Mouse (Mus musculus) spleen, postnatal 14 days (tissue): Measurements from ENCODE around the gene Elp6.

Source experiments
- DNase-seq, 2 experiments: peaks; one replicate each; pipeline ENCODE4 v3.0.0; 2021 to 2022; ENCODE audit warnings: low spot score in 2 of 2

Elp6 gene

DNA sequence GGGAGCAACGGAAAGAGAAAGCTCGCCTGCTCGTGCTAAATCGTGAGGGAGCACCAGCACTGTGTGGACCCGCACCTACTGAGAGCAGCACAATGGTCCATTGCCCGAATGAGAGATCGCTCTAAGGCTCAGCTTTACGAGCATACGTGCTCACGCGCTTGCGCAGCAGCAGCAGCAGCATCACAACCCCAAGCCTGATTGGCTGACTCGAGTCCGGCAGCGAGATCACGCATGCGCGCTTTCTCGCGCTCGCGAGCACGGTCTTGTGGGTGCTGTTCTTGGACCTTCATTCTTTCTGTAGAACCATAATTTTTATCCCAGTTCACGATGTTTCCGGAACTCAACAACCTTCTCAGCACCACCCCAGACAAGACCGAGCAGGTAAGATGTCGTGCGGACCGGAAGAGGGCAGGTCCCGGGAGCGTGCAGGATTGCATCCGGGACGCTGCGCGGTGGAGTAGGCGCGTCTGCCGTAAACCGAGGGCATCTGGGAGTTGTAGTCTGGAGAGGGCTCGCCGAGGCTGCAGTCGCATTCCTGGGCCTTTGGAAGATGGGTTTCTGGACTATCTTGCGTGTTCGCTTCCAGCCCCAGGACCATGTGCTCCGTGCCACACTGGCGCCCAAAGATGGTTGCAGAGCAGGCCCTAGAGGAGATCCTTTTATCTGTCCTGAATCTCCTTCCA, at the start of gene Elp6:
Gene Elp6, plus strand, starts transcription at position 205 of the 683 bp plus-strand sequence.
- DNase-seq, result peak; percentile 76 to 81

DNA sequence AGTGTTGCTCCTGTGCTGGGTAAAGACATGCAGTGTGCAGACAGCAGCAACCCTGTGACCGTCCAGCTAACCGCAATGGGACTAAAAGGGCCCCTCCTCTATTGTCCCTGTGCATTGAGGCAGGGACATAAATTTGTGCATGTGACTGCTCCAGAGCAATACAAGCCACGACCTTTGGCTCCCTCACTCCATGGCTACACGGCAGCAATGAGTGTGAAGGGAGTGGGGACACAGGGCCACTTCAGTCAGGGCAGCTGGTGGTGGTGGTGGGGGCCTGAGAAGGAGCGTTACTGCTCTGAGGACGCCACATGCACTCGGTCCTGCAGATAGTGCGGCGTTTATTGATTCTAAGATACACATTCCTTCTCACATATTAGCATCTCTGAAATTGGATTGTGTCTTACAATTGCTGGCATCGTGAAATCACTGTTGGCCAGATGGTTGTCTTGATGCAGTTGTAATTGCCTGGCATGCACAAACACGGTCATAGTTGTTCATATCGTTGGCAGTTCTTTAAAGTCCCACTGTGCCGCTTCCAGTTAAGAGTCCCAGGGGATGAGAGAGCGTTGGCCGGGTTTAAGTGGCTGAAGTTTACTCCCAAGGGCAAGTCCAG, 49.5 kb upstream of the Elp6 start:
- no peak for DNase-seq

DNA sequence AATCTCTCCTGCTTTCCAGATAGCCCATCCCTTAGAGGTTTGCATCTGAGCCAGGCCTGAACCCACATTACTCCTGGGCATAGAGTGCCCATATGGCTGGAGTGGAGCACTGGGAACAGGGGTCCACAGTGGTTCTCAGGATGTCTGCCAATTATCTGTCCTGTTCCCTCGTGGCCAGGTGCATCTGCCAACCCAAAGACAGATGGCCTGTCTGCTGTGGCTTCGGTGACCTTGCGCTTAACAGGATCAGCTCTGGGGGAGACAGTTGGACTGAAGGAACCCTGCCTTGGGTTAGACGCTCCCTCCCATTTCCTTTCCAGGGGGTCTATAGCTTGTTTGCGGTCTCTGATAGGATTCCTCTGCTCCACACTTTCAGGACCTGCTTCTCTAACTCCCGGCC, 46.3 kb upstream of the Elp6 start:
- no peak for DNase-seq

DNA sequence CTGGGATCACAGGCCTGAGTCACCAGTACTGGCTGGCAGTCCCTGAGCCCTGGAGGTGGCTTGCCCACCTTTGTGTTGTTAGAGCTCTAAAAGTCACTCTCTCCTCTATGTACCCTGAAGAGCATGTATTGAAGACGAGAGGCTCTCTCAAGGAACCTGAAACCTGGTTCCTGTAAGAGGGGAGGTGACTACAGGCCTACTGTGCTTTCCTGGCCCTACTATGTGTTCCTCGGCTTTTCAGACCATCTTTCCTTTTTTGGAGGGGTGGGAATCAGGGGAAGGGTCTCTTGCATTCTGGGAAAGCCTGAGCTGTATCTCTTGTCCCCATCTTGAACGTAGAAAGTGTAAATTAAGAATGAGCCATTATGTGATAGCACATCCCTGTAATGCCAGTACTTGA, 45.9 kb upstream of the Elp6 start:
- DNase-seq, result no peak

DNA sequence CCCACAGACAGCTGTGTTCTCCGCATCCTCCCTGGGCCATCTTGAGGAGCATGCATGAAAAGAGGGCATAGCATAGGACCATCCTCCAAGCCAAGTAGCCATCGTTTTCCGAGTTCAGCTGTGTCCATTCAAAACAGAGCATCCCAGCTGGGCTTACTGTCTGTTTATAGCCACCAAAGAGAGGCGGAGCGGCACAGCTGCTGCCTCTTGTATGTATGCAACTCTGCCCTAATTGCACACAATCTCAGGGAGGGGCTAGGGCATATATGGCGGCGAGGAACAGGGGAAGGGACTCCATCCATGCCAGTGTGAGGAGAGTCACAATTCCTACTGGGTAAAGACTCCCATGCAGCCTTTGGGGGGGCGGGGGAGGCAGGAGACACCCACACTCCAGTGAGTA, 41.8 kb upstream of the Elp6 start:
- no peak for DNase-seq

DNA sequence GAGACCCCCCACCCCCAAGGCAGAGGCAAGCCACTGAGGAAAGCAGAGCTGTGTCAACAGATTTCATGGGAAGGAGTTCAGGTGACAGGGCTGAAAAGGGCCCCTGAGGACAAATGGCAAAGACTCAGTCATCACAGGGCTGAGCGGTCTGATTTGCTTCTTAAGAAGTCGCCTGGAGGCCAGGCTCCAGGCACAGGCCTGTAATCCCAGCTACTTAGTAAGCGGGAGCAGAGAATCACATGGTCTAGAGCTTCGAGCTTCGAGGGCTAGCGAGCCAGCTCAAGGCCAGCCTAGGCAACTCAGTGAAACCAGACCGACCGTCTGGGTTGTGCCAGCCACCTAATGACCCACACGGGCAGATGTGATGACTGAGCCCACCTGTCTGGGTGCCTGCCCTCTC, 40.0 kb upstream of the Elp6 start:
- no peak for DNase-seq

DNA sequence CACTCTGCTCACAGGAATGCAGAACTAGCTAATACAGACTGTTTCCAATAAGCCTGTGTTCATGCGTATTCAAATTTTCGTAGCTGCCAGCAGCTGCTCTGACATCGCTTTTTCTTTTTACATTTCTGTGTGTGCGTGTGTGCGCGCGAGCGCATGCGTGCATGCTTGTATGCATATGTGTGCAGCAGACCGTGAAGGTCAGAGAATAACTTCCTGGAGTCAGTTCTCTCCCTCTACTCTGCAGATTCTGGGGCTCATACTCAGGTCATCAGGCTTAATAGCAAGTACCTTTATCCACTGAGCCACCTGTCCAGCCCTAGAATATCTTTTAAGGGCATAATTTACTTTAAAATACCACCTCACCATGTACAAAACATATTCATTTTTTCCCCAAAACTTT, 36.6 kb upstream of the Elp6 start:
- DNase-seq, result no peak

DNA sequence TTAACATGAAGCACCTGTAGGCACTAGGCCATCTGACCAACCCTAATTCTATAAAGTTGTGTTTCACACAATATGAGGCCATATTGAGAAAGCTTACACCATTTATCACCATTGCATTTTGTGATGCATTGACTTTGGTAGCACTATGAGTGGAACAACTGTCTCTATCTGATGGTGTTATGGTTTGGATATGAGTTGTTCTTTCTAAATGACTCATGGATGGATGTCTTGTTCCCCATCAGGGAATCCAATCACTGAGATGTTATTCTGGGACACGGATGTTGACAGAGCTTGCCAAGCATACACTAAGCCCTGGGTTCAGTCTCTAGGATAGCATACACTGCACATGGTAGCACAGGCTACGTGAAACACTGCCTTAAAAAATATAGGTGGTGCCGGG, 32.6 kb upstream of the Elp6 start:
- DNase-seq, result no peak

DNA sequence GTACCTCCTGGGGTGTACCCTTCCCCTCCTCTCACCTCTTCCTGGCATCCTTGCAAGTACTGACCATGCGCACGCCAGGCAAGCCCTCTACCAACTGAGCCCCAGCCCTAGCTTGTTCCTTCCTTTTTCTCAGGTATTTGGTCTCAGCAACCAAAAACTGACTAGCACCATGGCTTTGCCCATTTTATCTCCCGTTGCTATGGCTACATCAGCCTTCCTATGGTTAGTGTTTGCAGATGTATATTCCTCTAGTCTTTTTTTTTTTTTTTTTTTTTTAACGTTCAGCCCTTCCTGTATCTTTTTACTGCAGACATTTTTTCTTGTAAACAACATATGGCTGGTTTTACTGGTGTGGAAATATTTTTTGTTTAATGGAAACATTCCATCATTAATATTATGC, 31.5 kb upstream of the Elp6 start:
- no peak for DNase-seq

DNA sequence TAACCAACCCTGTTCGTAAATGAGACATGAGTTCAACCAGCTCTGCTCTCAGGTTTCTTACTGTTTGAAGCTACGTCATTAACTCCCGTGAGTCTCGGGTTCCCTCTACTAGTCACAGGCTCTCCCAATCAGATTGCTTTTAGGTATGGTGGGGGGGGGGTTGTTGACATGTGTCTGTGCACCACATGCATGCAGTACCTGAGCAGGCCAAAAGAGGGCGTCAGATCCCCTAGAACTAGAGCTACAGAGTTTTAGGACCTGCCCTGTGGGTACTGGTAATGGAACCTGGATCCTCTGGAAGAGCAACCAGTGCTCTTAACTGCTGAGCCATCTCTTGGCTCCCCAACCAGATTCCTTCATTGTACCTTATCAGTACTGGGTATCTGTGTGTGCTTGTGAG, 29.1 kb upstream of the Elp6 start:
- no peak for DNase-seq

DNA sequence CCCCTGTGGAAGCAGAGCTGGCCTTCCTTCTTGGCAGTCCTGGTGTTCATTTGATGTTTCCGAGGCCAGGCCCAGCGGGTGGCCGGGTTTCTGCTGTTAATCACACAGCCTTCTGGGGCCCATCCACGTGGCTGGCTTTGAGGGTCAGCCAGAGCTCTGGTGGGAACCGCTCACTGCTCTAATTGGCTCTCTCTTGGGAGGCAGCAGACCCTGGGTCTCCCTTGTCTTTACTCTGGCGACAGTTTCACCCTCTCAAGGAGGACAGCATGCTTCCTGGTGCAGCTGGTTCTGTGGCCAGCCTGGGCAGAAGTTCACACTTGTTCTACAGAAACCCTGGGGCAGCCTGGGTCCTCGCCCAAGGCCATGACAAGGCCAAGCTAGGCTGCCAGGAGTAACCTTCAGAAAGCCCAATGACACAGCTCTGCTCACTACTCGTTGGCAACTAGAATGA, 27.5 kb upstream of the Elp6 start:
- DNase-seq, result no peak

DNA sequence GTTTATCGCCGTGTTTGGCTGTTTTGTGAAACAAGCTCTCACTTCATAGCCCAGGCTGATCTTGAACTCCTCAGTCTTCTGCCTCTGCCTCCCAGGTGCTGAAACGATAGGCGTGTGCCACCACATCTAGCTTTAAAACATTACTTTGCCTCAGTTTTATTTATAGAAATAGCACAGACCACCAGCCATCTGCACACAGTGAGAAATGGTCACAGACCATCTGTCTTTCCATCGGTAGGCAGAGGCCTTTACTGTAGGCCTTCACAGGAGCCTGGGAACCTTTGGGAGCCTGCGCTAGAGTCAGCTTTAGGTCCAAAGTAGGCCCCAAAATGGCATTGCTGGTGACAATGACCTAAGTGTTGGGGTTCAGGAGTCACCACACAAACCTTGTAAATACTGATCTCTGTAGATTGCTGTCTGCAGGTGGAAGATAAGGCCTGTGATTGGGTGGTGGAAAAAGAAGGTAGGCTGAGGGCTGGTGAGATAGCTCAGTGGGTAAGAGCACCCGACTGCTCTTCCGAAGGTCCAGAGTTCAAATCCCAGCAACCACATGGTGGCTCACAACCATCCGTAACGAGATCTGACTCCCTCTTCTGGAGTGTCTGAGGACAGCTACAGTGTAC, 20.8 kb upstream of the Elp6 start:
- DNase-seq, result no peak

DNA sequence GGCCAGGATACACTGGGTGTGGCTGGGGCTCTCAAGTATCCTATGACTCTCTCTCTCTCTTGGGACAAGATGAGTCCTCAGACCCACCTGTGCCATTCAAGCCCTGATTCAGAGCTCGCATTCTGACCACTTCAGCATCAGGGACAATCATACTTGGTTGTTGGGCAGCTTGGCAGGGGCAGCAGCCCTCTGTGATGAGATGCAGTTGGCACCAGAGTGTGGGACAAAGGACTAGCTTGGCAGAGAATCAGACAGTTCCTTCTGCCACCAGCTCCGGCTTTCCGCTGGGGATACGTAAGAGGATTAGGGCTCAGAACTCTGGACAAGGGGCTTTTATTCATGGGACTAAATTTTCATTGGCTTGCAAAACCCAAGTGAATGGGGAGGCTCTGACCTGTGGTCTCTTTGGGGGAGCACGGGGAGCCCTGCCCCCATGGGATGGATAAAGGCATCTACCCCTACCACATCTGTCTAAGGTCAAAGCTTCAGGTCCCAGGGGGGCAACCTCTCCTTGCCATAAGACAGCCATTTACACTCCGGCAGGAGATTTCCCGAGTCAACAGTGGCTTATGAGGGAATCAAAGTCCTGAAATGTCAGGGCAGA, 17.6 kb upstream of the Elp6 start:
- no peak for DNase-seq

DNA sequence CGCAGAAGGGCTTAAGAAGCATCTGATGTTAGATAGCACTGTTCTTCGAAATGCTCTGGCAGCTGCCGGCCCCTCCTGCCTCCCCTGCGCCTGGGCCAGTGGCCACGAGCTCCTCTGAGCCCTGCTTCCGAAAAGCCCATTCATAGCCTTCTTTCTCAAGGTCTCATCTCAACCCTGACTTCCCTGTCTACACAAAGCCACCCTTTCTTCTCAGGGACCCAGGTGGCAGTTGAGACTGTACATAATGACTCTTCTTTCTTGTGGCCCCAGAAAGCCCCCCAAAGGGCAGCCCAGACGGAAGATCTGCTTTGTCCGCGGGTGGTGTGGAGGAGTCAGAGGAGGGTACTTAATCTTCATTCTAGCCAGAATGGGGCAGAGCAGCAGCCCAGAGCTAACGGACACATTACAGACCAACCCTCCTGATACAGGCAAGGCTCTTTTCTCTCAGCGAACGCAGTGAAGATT, 11.7 kb upstream of the Elp6 start:
- DNase-seq, result no peak

DNA sequence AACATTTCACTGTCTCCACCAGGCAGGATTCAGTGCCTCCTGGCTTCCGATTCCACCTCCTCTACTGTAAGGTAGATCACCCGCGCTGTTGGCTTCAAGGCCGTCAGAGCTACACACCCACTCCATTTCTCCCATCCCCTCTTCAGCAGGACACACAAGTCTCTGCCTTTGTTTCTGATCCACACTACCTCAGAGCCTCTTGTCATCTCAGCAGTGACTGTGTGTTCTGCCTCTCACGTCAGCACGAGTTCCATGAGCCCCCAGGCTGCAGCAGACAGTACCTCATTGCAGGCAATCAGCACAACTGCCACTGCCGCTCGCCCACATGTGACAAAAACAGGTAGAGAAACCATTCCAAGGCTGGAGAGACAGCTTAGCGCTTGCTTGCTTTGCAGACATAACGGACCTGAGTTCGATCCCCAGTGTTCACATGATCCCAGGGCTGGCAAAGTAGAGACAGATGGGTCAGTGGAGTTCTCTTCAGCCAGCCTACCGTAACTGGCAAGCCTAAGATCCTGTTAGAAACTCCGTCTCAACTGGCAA, 11.0 kb upstream of the Elp6 start:
- DNase-seq, result no peak

DNA sequence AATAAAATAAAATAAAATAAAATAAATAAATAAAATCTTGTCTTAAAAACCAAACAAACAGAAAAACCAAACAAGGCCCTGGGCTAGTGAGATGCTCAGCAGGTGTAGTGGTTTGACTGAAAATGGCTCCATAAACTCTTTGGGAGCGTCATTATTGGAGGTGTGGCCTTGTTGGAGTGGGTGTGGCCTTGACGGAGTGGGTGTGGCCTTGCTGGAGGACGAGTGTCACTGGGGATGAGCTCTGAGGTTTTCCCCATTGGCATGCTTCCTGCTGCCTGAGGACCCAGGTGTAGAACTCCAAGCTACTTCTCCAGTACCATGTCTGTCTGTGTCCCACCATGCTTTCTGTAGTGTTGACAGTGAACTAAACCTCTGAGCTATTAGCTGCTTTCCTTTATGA, 10.2 kb upstream of the Elp6 start:
- DNase-seq, result no peak

DNA sequence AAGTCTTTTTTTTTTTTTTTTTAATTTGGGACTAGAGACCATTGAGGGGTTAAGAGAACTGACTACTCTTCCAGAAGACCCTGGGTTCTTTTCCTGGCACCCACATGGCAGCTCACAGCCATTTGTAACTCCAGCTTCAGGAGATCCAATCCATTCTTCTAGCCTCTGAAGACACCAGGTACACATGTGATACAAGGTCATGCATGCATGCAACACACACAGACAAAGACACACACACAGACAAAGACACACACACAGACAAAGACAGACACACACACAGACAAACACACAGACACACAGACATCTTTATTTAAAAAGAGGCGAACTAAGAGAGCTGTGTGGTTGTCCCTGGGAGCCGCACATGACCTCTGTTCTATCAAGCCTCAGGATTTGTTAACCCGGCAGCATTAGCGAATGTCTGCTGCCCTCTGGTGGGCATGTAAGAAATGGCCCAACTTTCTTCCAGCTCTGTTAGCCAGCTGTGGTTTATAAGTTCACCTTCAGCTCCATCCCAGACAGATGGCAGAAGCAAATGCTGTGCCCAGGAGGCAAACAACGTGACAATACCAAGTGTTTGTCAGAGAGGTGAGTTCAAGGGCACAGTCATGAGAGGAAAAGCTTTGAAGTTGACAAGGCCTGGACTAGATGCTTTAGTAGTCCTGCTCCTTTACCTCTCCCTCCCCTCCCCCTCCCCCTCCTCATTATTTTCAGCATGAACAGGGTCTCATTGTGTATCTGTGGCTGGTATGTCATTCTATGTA, 7.9 kb upstream of the Elp6 start:
- peak; percentile 31 to 60 for DNase-seq

DNA sequence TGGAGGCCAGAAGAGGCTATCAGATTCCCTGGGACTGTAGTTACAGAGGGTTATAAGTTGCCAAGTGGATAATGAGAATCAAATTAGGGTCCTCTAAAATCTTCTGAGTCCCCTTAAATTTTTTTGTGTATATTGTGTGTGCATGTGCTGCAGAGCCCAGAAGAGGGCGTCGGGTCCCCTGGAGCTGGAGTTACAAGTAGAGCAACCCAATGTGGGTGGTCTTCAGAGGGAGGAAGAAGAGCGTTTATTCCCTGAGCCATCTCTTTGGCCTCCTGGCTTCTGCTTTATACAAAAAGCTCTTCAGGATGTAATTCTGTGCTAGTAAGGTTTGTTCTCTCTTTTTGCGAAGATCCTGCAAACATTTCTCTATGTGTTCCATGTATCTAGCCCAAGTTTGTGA, 457 bp upstream of the Elp6 start:
- DNase-seq, result no peak

DNA sequence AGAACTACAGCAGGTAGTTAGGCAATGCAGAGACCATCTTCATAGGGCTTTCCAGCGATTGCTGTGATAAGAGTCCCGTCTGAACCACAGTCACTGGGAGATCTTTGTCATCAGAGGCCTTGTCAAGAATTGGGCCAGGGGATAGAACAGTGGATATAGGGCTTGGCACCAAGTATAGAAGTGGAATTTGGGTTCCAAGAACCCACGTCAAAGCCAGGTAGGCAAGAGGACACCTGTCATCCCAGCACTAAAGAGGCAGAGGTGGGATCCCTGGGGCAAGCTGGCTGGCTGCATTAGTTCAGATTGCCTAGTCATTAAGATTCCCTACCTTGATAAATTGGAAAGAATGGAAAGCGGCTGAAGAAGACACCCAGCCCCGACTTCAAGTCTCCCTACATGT, 1.4 kb downstream of the Elp6 start:
- no peak for DNase-seq

DNA sequence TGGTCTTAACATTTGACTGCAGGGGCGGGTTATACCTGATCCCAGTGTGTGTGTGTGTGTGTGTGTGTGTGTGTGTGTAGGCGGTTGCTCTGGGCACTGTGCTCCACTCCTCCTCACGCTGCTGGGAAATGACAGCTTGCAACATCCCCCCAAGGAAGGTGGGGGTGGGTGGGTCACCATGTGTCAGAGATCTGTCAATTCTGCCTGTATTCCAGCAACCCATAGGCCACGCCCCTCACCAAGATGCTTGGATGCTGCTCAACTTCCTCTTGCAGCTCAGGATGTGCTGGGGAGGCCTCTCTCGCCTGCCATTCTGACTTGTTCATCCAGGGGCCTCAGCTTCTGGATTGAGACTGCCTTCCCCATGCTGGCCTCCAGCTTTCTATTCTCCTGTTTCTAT, 9.7 kb downstream of the Elp6 start:
- DNase-seq, result no peak

DNA sequence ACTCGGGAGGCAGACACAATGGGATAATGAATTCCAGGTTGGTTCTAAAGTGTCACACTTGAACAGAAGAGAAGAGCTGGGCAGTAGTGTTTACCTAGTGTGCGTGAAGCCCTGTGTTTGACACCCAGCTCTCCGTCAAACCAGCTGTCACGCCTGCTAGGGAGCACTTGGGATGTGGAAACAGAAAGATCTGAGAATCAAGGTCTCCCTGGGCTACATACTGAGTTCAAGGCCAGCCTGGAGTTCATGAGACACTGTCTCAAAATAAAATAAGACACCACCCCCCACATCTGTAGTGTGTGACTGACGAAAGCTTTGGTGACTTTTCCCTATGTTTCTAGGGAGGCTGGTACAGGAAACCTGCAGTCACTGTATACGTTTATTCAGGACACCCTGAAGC, 10.4 kb downstream of the Elp6 start:
- DNase-seq, result no peak

DNA sequence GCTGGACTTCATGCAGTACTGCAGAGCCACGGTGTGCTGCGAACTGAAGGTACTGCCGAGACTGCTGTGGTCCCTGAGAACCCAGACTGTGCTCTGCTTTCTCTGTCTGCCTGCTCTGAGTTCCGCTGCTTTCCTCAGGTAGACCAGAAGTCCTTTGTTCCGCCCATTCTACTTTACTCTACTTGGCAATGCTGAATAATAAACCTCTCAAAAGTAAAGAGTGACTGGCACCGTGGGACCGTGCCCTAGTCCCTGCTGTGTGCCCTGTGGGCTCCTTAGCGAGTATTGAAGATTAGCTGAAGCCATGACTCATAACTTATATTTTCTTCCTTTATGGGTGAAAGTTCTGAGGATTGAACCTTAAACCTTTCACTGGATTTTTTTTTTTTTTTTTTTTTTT, 10.9 kb downstream of the Elp6 start:
- no peak for DNase-seq
